Mouse (Mus musculus): ENCODE results near the gene Muc2. TPM values are rescaled to one million over a fixed set of nuclear protein-coding genes. Genes with fewer than 3 reads are reported as not detected.

The Muc2 gene
- total RNA-seq, 2 experiments from 2014 or later: 0.20 to 0.54 TPM

DNA sequence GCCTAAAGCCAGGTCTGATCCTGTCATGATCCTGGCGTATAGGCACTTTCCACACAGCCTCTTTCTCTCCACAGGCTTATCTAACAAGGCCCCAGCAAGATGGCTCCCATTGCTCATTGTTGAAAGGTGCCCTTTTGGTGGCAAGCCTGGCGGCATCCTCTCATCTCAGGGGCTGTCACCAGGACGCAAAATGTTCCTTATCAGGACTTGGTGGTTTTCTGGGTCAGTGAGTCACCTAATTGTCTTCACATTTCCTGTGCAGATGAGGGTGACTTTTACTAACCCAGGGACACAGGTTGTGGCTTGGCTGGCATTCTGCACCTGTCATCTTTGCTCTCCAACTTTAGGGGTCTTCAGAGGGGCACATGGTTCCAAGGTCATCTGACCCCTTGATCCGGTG lies 68.2 kb downstream of the Muc2 start:
- DNase-seq (ENCODE audit: extremely low spot score in 1 of 2, low spot score in 1 of 2): no peak

DNA sequence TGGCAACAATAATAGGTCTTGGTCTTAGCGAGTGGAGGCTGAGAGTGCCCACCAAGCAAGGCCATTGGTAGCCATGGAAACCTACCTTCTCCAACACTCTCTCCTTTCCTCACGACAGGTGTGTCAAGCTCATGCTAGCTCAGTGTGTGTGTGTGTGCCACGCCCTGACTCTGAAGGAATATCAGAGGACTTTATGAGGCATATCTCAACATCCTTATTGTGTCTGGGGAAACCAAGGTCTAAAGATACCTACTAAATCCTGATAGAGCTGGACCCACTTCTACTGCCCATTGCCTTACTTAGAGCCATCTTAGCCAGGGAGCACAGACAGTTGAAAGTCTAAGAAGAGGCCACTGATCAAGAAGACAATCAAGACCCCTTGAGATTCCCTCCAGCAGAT lies 80.4 kb downstream of the Muc2 start:
- DNase-seq (ENCODE audit: extremely low spot score in 1 of 2, low spot score in 1 of 2): no peak

DNA sequence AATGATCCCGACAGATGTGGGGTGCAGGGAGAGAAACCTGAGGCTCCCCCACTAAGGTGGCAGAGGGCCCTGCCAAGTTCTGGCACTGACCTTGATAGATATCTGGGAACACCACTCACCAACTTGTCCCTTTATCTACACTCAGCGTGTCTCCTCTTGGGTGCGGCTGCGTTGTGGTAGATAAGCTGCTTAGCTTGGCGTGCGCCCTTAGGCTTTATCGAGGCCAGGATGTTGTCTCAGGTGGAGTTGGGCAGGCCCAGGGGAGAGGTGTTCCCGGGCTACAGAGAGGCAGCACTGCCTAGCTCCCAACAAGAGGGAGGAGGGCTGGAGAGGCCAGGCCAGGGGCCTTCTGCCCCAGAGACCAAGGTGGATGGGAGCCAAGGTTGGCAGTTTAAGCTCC lies 80.8 kb downstream of the Muc2 start:
- no peak for DNase-seq (ENCODE audit: extremely low spot score in 1 of 2, low spot score in 1 of 2)

DNA sequence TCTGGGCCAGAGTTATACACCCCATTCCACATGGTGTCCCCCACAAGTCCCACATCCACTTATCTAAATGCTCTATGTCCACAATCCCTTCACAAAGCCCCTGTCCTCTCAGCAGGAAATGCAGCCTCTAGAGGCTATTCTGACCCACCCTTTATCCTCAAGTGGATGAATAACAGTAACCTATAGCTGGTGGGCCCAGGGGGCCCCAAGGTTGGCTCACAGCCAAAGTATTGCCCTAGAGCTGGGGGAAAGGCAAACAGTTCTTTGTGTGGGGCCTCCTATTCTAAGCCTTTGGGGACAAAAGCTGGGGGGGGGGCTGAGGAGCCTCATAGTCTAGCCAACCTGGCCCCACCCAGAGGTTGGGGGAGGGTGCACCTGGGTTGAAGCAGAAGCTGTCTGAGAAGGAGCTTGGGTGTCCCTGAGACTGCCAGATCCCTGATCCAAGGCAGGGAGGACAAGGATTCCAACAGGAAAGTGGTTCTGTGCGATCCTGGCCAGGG lies 82.0 kb downstream of the Muc2 start:
- no peak for DNase-seq (ENCODE audit: extremely low spot score in 1 of 2, low spot score in 1 of 2)

DNA sequence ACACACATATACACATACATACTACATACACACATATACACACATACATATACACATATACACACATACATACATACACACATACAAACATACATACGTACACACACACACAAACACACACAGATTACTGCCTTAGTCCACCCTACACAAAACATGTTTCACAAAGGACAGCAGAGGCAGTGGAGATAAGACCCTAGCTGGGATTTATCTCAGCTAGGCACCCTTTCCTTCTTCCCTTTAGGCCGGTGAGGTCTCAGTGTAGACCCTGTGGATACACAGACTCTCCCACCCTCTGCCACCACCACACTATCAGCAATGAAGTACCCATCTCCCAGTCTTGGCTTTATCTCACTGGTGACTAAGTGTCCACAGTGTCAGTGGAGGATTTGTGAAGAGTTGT lies 84.7 kb downstream of the Muc2 start:
- DNase-seq (ENCODE audit: extremely low spot score in 1 of 2, low spot score in 1 of 2): no peak

DNA sequence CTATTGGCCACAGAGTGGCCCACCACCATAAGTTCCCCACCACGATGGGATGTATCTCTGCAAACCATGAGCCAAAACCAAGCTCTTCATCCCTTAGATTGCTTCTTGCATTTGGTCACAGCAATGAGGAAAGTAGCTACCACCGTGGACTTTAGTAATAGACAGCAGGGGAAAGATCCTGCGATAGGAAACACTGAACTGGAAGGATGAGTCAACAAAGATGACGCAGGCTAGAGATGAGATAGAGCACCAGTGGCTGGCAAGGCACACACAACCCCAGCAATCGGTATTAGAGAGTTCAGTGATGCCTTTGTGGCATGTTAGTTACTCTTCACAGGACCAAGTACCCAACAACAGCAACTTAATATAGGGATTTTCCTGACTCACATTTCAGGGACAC lies 86.1 kb downstream of the Muc2 start:
- DNase-seq (ENCODE audit: extremely low spot score in 1 of 2, low spot score in 1 of 2): no peak

DNA sequence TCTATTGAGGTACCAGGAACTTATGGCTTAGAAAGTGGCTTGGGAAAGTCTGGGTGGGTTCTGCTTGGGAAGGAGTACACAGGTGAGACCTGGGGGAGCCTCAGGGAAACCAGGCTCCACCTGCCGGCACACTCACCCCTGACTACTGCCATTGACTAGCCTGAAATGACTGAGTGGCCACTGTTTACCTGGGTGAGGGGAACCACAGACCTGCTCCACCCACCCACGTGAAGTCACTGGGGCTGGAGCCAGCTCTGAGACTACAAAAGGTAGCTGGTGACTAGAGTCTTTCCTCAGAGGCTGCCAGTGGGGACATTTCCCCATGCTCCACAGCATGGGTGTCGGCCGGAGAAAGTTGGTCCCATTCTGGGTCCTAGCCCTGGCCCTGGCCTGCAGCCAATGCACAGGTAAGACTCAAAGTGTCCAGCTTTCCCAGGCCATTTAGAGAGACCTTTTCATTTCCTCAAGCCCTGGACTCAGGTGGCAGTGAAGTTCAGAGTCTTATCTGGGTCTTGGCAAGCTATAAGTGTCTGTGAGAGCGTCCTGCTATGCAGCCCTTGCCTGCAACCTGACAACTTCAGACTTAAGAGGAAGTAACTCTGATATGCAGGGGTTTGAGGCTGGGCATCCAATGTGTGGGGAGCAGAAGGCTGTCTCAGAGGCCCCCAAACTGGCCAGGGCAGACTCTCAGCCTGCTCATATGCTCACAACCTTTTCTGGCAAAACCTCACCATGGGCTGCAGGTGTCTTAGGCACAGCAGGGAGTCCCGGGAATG lies 98.7 kb downstream of the Muc2 start, which contains the start of gene Muc5ac:
Muc5ac (plus strand) TSS at position 296 of the 776 bp plus-strand sequence.
- DNase-seq (ENCODE audit: extremely low spot score in 1 of 2, low spot score in 1 of 2): no peak

DNA sequence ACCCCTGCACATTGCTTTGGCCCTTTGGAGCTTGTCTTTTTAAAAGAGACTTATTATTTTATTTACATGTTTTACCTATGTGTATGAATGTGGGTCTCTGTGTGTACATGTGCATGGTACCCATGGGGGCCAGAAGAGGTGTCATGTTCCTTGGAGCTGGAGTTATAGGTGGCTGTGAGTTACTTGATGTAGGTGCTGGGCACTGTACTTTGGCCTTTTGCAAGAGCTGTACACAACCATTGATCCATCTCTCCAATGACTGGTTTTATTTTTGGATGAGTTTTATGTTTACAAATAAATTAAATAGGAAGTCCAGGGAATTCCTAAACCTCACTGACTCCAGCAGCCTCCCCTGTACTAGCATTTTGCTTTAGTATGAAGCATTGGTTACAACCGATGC lies 104.1 kb downstream of the Muc2 start:
- DNase-seq (ENCODE audit: extremely low spot score in 1 of 2, low spot score in 1 of 2): no peak

DNA sequence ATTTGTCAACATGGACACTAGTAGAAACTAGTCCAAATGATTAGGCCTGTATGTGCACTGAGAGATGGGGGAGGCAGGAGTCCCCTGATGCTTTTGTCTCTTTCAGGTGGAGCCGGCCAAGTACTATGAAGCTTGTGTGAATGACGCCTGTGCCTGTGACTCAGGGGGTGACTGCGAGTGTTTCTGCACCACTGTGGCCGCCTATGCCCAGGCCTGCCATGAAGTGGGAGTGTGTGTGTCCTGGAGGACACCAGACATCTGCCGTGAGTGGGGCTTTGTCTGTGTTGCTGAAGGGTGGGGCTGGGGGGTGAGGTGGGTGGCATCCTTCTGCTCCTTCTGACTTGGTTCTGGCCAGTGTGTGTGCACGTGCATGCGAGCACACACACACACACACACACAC lies 113.1 kb downstream of the Muc2 start:
- DNase-seq (ENCODE audit: extremely low spot score in 1 of 2, low spot score in 1 of 2): no peak

Other genes starting within 250 kb of the Muc2 start
- gene Pidd1, start 246.3 kb upstream of the Muc2 start, total RNA-seq (2021): 1 to 10 TPM in 1 of 2 experiments, under 1 TPM in 1; 0.84 to 2.2 TPM
- 100 to 1,000 TPM; 526 to 589 TPM for gene Rplp2, start 243.0 kb upstream of the Muc2 start, total RNA-seq (2021)
- gene Pnpla2, start 235.1 kb upstream of the Muc2 start, total RNA-seq (2021): 10 to 100 TPM; 23.2 to 30.4 TPM
- 1 to 10 TPM; 2.1 to 4.2 TPM for gene Cracr2b, start 229.2 kb upstream of the Muc2 start, total RNA-seq (2021)
- 10 to 100 TPM; 25.7 TPM for gene Cd151, start 222.9 kb upstream of the Muc2 start, total RNA-seq (2021)
- 10 to 100 TPM; 40.9 to 47.2 TPM for gene Polr2l, start 215.2 kb upstream of the Muc2 start, total RNA-seq (2021)
- 10 to 100 TPM; 12.2 to 14.3 TPM for gene Tspan4, start 215.1 kb upstream of the Muc2 start, total RNA-seq (2021)
- gene Chid1, start 150.5 kb upstream of the Muc2 start, total RNA-seq (2021): 10 to 100 TPM; 81.3 to 84.0 TPM
- gene Ap2a2, start 128.2 kb upstream of the Muc2 start, total RNA-seq (2021): 100 to 1,000 TPM; 238 to 254 TPM
- gene Muc6, start 35.0 kb upstream of the Muc2 start, total RNA-seq (2021): not detected
- not detected for gene Muc5ac, start 98.6 kb downstream of the Muc2 start, total RNA-seq (2021)
- not detected for gene Muc5b, start 148.7 kb downstream of the Muc2 start, total RNA-seq (2021)
- 100 to 1,000 TPM; 126 to 131 TPM for gene Tollip, start 228.2 kb downstream of the Muc2 start, total RNA-seq (2021)

Data from layer of hippocampus, postnatal 25 days (tissue).